Mouse (Mus musculus): ENCODE measurements around the gene Gm14296.
"Not testable (repeated sequence)": the region's sequence is repeated elsewhere in the genome, so short reads cannot be mapped to it uniquely, and the experiment has no call there.

Gm14296 gene

DNA sequence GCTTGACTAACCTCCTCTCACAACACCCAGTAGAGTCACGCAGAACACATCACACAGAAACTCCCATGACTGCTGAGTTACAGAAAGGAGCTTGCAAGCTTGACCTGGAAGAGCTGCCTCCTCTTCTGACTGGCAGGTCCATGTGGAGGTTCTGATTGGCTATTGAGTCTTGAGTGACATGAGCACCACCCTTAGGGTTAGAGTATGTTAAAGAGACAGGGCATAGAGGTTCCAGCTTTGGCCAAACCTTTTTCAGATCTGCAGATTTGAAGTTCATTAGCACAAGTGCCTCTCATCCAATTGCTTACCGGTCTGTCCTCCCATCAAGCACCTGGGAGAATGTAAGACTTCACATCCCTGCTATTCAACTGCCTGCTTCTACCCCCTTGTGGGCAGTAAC is at the start of gene Gm14296:
TSS of gene Gm14296 (minus strand) at position 101 of the 400 bp plus-strand sequence.
- DNase-seq: not testable (repeated sequence)

DNA sequence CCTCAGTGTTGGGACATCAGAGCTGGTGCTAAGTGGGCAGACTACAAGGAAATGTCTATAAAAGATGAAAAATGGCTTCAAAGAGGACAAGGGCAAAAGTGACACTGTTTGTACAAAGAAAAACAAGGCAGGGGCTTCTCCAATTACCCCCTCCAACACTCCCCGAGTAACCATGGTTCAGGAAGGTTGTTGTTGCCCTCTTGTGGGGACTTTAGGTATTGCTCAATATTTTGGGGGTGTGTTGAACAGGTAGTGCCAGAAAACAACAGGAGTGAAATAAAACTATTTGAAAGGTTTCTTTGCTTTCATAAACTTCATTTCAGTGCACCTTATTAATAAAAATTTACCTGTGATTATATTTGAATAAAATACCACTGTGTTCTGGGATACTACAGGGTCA is 22.1 kb downstream of the Gm14296 start:
- DNase-seq: not testable (repeated sequence)

Data from cerebellum, postnatal 36 days (tissue).